ENCODE assay signal across 12 mouse cellular contexts in the genomic region with DNA sequence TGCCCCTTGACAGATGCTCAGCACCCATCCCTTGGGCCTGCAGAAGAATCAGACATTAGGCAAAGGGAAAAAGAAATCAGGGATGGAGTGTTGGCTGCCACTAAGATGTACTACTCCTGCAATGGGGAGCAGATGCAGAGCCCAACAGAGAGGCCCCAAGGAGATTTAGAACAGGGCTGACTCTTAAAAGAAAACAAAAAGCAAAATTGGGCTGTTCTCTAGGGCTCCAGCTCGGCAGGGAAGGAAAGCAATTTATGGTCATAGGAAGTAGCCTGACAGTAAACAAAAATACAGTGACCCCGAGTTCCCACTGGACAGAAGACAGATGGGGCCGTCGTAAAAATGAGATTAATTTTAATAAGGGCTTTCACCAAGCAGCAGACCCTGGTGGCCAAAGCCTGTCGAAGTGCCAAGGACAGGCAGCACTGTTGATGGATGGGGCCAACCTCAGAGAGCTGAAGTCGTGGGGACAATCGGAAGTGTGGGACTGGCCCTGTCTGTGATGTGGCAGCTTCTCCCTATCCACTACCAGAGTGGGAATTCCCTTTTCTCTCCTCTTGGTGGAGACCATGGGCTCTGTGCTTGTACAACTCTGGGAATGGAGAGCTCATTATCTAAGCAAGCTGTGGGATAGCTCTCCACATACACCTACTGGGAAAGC.
DNase-seq lines count a peak whose midpoint lies in the region; ATAC-seq and TF ChIP-seq lines count a peak whose summit lies in the region.
"Had no signal": no experiment of that assay in that cellular context is flagged by ENCODE, and none has a peak within 500 bp of the region (broad histone marks: within the 10 kb centered on the region; RNA-seq: fewer than 3 reads in every experiment).

No protein-coding gene starts in this region.

- no peak overlapping the region for H3K4me3 ChIP-seq in lung, embryonic 14.5 days (ENCODE audit: low read depth, low read length)
- no peak overlapping the region for H3K4me3 ChIP-seq in lung, adult 2 months (replicated peaks; ENCODE audit: extremely low read depth, low read depth, low read length)
- no peak overlapping the region for H3K4me3 ChIP-seq in intestine, postnatal 0 days (ENCODE audit: low read depth, low read length)
- H3K4me3 ChIP-seq in embryonic facial prominence, embryonic 10.5 days = no peak overlapping the region
- H3K4me3 ChIP-seq: embryonic facial prominence, embryonic 13.5 days had no signal

- H3K36me3 ChIP-seq in lung, embryonic 14.5 days (ENCODE audit: insufficient read depth) = no peaks in the 10 kb centered on the region
- H3K36me3 ChIP-seq in intestine, postnatal 0 days (ENCODE audit: control insufficient read depth, insufficient read depth) = no peaks in the 10 kb centered on the region
- no peaks in the 10 kb centered on the region for H3K36me3 ChIP-seq in embryonic facial prominence, embryonic 10.5 days (replicated peaks)
- H3K36me3 ChIP-seq: embryonic facial prominence, embryonic 13.5 days had no signal

- TF ChIP-seq POLR2A in lung, adult 2 months (IDR thresholded peaks at IDR 0.05; ENCODE audit: borderline replicate concordance, extremely low read depth, low read depth, low read length) = no peak

- DNase-seq in adrenal gland, postnatal 10 days = peak; percentile 17
- DNase-seq in adrenal gland, postnatal 4 days (ENCODE audit: low spot score in 2 of 2) = no peak
- peak; percentile 54 for DNase-seq in lung, embryonic 14.5 days
- DNase-seq in lung, adult 2 months = no peak
- DNase-seq in kidney, postnatal 36 days = peak; percentile 54 to 68
- DNase-seq in embryonic facial prominence, embryonic 10.5 days (ENCODE audit: low spot score) = no peak
- DNase-seq in retina, postnatal 1 day = no peak
- DNase-seq: cerebellum, adult 2 months; right cerebral cortex, postnatal 25 days had no signal

- no peak overlapping the region for H3K4me2 ChIP-seq in lung, embryonic 14.5 days
- no peak overlapping the region for H3K4me2 ChIP-seq in intestine, postnatal 0 days (replicated peaks; ENCODE audit: low read depth)
- H3K4me2 ChIP-seq: embryonic facial prominence, embryonic 13.5 days had no signal

- H3K9ac ChIP-seq in lung, embryonic 14.5 days = no peak overlapping the region
- no peak overlapping the region for H3K9ac ChIP-seq in intestine, postnatal 0 days (ENCODE audit: low read depth, low read length)
- H3K9ac ChIP-seq: embryonic facial prominence, embryonic 13.5 days had no signal

- H3K27me3 ChIP-seq in lung, embryonic 14.5 days (ENCODE audit: insufficient read depth, low read length) = no peaks in the 10 kb centered on the region
- H3K27me3 ChIP-seq in intestine, postnatal 0 days (replicated peaks; ENCODE audit: control insufficient read depth, insufficient read depth, low read length) = no peaks in the 10 kb centered on the region
- H3K27me3 ChIP-seq in embryonic facial prominence, embryonic 10.5 days (replicated peaks; ENCODE audit: low read depth, poor library complexity, severe bottlenecking) = peaks cover 67% of the 10 kb centered on the region

- no peaks in the 10 kb centered on the region for H3K4me1 ChIP-seq in lung, embryonic 14.5 days (ENCODE audit: insufficient read depth)
- H3K4me1 ChIP-seq in lung, adult 2 months (ENCODE audit: control insufficient read depth, insufficient read depth, low read length) = no peaks in the 10 kb centered on the region
- no peaks in the 10 kb centered on the region for H3K4me1 ChIP-seq in intestine, postnatal 0 days (replicated peaks; ENCODE audit: control insufficient read depth, insufficient read depth, low read length)
- H3K4me1 ChIP-seq in embryonic facial prominence, embryonic 10.5 days = peaks cover 40% of the 10 kb centered on the region
- H3K4me1 ChIP-seq: embryonic facial prominence, embryonic 13.5 days had no signal

- TF ChIP-seq CTCF in lung, embryonic 14.5 days (IDR thresholded peaks at IDR 0.05; ENCODE audit: low read depth) = peak; percentile 34; the same call in 1 of the 2 replicates
- TF ChIP-seq CTCF in lung, adult 2 months (IDR thresholded peaks at IDR 0.05; ENCODE audit: insufficient read depth, low read length) = no peak
- peak; percentile 33 for TF ChIP-seq CTCF in intestine, postnatal 0 days (IDR thresholded peaks at IDR 0.05; ENCODE audit: low read depth)

- H3K27ac ChIP-seq in lung, embryonic 14.5 days (ENCODE audit: low read depth) = no peak overlapping the region
- H3K27ac ChIP-seq in intestine, postnatal 0 days (ENCODE audit: low read depth, low read length) = no peak overlapping the region
- no peak overlapping the region for H3K27ac ChIP-seq in embryonic facial prominence, embryonic 10.5 days (replicated peaks)
- H3K27ac ChIP-seq: embryonic facial prominence, embryonic 13.5 days had no signal

- peak; percentile 70; the same call in 1 of the 2 replicates for ATAC-seq in lung, embryonic 14.5 days (ENCODE audit: insufficient read depth)
- ATAC-seq in intestine, postnatal 0 days = no peak
- ATAC-seq: forebrain, embryonic 16.5 days had no signal

- no peaks in the 10 kb centered on the region for H3K9me3 ChIP-seq in lung, embryonic 14.5 days (ENCODE audit: low read depth, low read length)
- H3K9me3 ChIP-seq in intestine, postnatal 0 days (ENCODE audit: control insufficient read depth) = no peaks in the 10 kb centered on the region
- no peaks in the 10 kb centered on the region for H3K9me3 ChIP-seq in embryonic facial prominence, embryonic 10.5 days
- H3K9me3 ChIP-seq: embryonic facial prominence, embryonic 13.5 days had no signal

- 18% methylated on average over 7 of the region's 7 CpGs for WGBS in lung, embryonic 14.5 days
- 20% methylated on average over 7 of the region's 7 CpGs for WGBS in lung, adult 2 months
- WGBS in intestine, postnatal 0 days = 36% methylated on average over 7 of the region's 7 CpGs
- WGBS in embryonic facial prominence, embryonic 10.5 days = 61% methylated on average over 7 of the region's 7 CpGs

Comparison
In these comparisons a context has a peak if more than half of its experiments do, and no peak if none do; other contexts are left out.
1. DNase-seq: peak in adrenal gland, postnatal 10 days (single experiment), lung, embryonic 14.5 days (single experiment) and kidney, postnatal 36 days (2 of 2); none in adrenal gland, postnatal 4 days (0 of 2), lung, adult 2 months (single experiment), embryonic facial prominence, embryonic 10.5 days (single experiment) and retina, postnatal 1 day (single experiment).